ENCODE assay signal across 20 mouse cellular contexts in genomic region chr13:83879561-83879960, GRCm38 (mm10).
A peak's percentile ranks its signal among the peaks of the same experiment; 100 is the strongest.
DNase-seq lines count a peak whose midpoint lies in the region; ATAC-seq and TF ChIP-seq lines count a peak whose summit lies in the region.
"Had no signal": no experiment of that assay in that cellular context is flagged by ENCODE, and none has a peak within 500 bp of the region (broad histone marks: within the 10 kb centered on the region; RNA-seq: fewer than 3 reads in every experiment).

No protein-coding gene starts in this region.

- no peak for TF ChIP-seq CTCF in heart, adult 2 months (IDR thresholded peaks at IDR 0.05)
- no peak for TF ChIP-seq CTCF in liver, postnatal 0 days (IDR thresholded peaks at IDR 0.05; ENCODE audit: low read depth)

- no peak overlapping the region for H3K9ac ChIP-seq in forebrain, embryonic 12.5 days
- H3K9ac ChIP-seq in forebrain, embryonic 13.5 days = no peak overlapping the region
- H3K9ac ChIP-seq in hindbrain, embryonic 14.5 days = no peak overlapping the region
- no peak overlapping the region; the same call in 1 of the 2 replicates for H3K9ac ChIP-seq in midbrain, embryonic 13.5 days (replicated peaks)
- H3K9ac ChIP-seq in heart, adult 2 months (ENCODE audit: low read depth, low read length) = no peak overlapping the region
- H3K9ac ChIP-seq in liver, postnatal 0 days (replicated peaks) = no peak overlapping the region
- H3K9ac ChIP-seq: liver, embryonic 13.5 days; lung, embryonic 14.5 days; neural tube, embryonic 12.5 days had no signal

- TF ChIP-seq EP300 in heart, adult 2 months (IDR thresholded peaks at IDR 0.05; ENCODE audit: insufficient read depth, low read depth, low read length) = no peak
- no peak for TF ChIP-seq EP300 in liver, postnatal 0 days (IDR thresholded peaks at IDR 0.05; ENCODE audit: low read depth)

- 25% methylated on average over 2 of the region's 2 CpGs for WGBS in forebrain, embryonic 12.5 days
- WGBS in forebrain, embryonic 13.5 days = 28% methylated on average over 2 of the region's 2 CpGs
- WGBS in hindbrain, embryonic 14.5 days = 35% methylated on average over 2 of the region's 2 CpGs
- WGBS in midbrain, embryonic 13.5 days = 48% methylated on average over 2 of the region's 2 CpGs
- 71% methylated on average over 2 of the region's 2 CpGs for WGBS in heart, adult 2 months
- 65% methylated on average over 2 of the region's 2 CpGs for WGBS in liver, postnatal 0 days (ENCODE audit: insufficient replicate concordance)

- H3K36me3 ChIP-seq in forebrain, embryonic 12.5 days (replicated peaks) = no peaks in the 10 kb centered on the region
- H3K36me3 ChIP-seq in forebrain, embryonic 13.5 days (ENCODE audit: poor library complexity, severe bottlenecking) = no peaks in the 10 kb centered on the region
- H3K36me3 ChIP-seq in hindbrain, embryonic 14.5 days (replicated peaks; ENCODE audit: control insufficient read depth, insufficient read depth) = no peaks in the 10 kb centered on the region
- no peaks in the 10 kb centered on the region for H3K36me3 ChIP-seq in midbrain, embryonic 13.5 days
- no peaks in the 10 kb centered on the region for H3K36me3 ChIP-seq in heart, adult 2 months (ENCODE audit: control insufficient read depth, insufficient read depth, low read length)
- H3K36me3 ChIP-seq in liver, postnatal 0 days (replicated peaks; ENCODE audit: insufficient read depth, low read length) = no peaks in the 10 kb centered on the region
- H3K36me3 ChIP-seq: liver, embryonic 13.5 days; neural tube, embryonic 12.5 days had no signal

- no peak for TF ChIP-seq POLR2A in heart, adult 2 months (IDR thresholded peaks at IDR 0.05; ENCODE audit: insufficient read depth, low read depth, low read length)

- H3K4me2 ChIP-seq in forebrain, embryonic 12.5 days = no peak overlapping the region
- no peak overlapping the region for H3K4me2 ChIP-seq in forebrain, embryonic 13.5 days
- no peak overlapping the region for H3K4me2 ChIP-seq in hindbrain, embryonic 14.5 days (replicated peaks)
- no peak overlapping the region for H3K4me2 ChIP-seq in midbrain, embryonic 13.5 days (replicated peaks)
- no peak overlapping the region for H3K4me2 ChIP-seq in liver, postnatal 0 days (ENCODE audit: low read depth, low read length)
- H3K4me2 ChIP-seq: liver, embryonic 13.5 days; lung, embryonic 14.5 days; neural tube, embryonic 12.5 days had no signal

- intact Hi-C loops in heart, adult 2 months (cut with DNase I) = no loop called here

- peaks cover 32% of the 10 kb centered on the region for H3K4me1 ChIP-seq in forebrain, embryonic 12.5 days
- H3K4me1 ChIP-seq in forebrain, embryonic 13.5 days = peaks cover 38% of the 10 kb centered on the region
- 0 out of 2 replicates have a peak, but pooled peaks cover 6% of the 10 kb centered on the region for H3K4me1 ChIP-seq in hindbrain, embryonic 14.5 days (replicated peaks; ENCODE audit: control insufficient read depth, insufficient read depth, low read length)
- peaks cover 38% of the 10 kb centered on the region for H3K4me1 ChIP-seq in midbrain, embryonic 13.5 days (replicated peaks)
- H3K4me1 ChIP-seq in heart, adult 2 months (ENCODE audit: control insufficient read depth, insufficient read depth, low read length) = no peaks in the 10 kb centered on the region
- H3K4me1 ChIP-seq in liver, postnatal 0 days (ENCODE audit: insufficient read depth) = no peaks in the 10 kb centered on the region
- H3K4me1 ChIP-seq: liver, embryonic 13.5 days had no signal

- no peak overlapping the region for H3K4me3 ChIP-seq in forebrain, embryonic 12.5 days (replicated peaks)
- H3K4me3 ChIP-seq in forebrain, embryonic 13.5 days = no peak overlapping the region
- H3K4me3 ChIP-seq in hindbrain, embryonic 14.5 days (replicated peaks; ENCODE audit: low read length) = no peak overlapping the region
- H3K4me3 ChIP-seq in midbrain, embryonic 13.5 days (replicated peaks) = no peak overlapping the region
- H3K4me3 ChIP-seq in heart, adult 2 months = no peak overlapping the region
- no peak overlapping the region for H3K4me3 ChIP-seq in liver, postnatal 0 days (ENCODE audit: low read depth, low read length)
- H3K4me3 ChIP-seq: layer of hippocampus, adult 2 months; liver, embryonic 13.5 days; neural tube, embryonic 12.5 days had no signal

- no peak for ATAC-seq in forebrain, embryonic 12.5 days (ENCODE audit: low FRiP score)
- no peak for ATAC-seq in forebrain, embryonic 13.5 days
- no peak for ATAC-seq in hindbrain, embryonic 14.5 days (ENCODE audit: low FRiP score)
- no peak for ATAC-seq in midbrain, embryonic 13.5 days
- ATAC-seq in liver, postnatal 0 days = no peak
- ATAC-seq: intestine, embryonic 16.5 days had no signal

- no peaks in the 10 kb centered on the region for H3K79me2 ChIP-seq in heart, adult 2 months (replicated peaks; ENCODE audit: control insufficient read depth, insufficient read depth, low read length)

- H3K9me3 ChIP-seq in forebrain, embryonic 12.5 days = no peaks in the 10 kb centered on the region
- H3K9me3 ChIP-seq in forebrain, embryonic 13.5 days (replicated peaks) = no peaks in the 10 kb centered on the region
- no peaks in the 10 kb centered on the region for H3K9me3 ChIP-seq in hindbrain, embryonic 14.5 days (ENCODE audit: control insufficient read depth, low read length)
- no peaks in the 10 kb centered on the region for H3K9me3 ChIP-seq in midbrain, embryonic 13.5 days
- H3K9me3 ChIP-seq in liver, postnatal 0 days (ENCODE audit: low read length) = no peaks in the 10 kb centered on the region
- H3K9me3 ChIP-seq: liver, embryonic 13.5 days; neural tube, embryonic 12.5 days had no signal

- peak overlapping the region; percentile 83 for H3K27ac ChIP-seq in forebrain, embryonic 12.5 days
- peak overlapping the region; percentile 72 for H3K27ac ChIP-seq in forebrain, embryonic 13.5 days
- peak overlapping the region; percentile 79 for H3K27ac ChIP-seq in hindbrain, embryonic 14.5 days
- H3K27ac ChIP-seq in midbrain, embryonic 13.5 days = peak overlapping the region; percentile 85
- no peak overlapping the region for H3K27ac ChIP-seq in heart, adult 2 months
- no peak overlapping the region for H3K27ac ChIP-seq in liver, postnatal 0 days (ENCODE audit: low read depth)
- H3K27ac ChIP-seq: layer of hippocampus, adult 2 months; liver, embryonic 13.5 days; neural tube, embryonic 12.5 days had no signal

- no peak for DNase-seq in hindbrain, embryonic 14.5 days (ENCODE audit: low spot score)
- DNase-seq in yolk sac, embryonic 10.5 days (ENCODE audit: low spot score) = no peak
- no peak for DNase-seq in heart, adult 2 months
- DNase-seq in liver, postnatal 0 days = no peak
- DNase-seq: adrenal gland, postnatal 10 days; cerebellum, adult 18-20 months; gastrocnemius, postnatal 25 days; kidney, adult 9 months; kidney, postnatal 14 days; layer of hippocampus, postnatal 36 days; liver, embryonic 13.5 days; lung, embryonic 14.5 days; thymus, adult 2 months; thymus, postnatal 4 days had no signal

- no peaks in the 10 kb centered on the region for H3K27me3 ChIP-seq in forebrain, embryonic 12.5 days
- no peaks in the 10 kb centered on the region for H3K27me3 ChIP-seq in forebrain, embryonic 13.5 days
- H3K27me3 ChIP-seq in hindbrain, embryonic 14.5 days (ENCODE audit: control insufficient read depth, insufficient read depth, low read length) = no peaks in the 10 kb centered on the region
- no peaks in the 10 kb centered on the region for H3K27me3 ChIP-seq in midbrain, embryonic 13.5 days
- H3K27me3 ChIP-seq in heart, adult 2 months (ENCODE audit: control insufficient read depth, insufficient read depth, low read length) = no peaks in the 10 kb centered on the region
- no peaks in the 10 kb centered on the region for H3K27me3 ChIP-seq in liver, postnatal 0 days (ENCODE audit: insufficient read depth, low read length)
- H3K27me3 ChIP-seq: liver, embryonic 13.5 days; neural tube, embryonic 12.5 days had no signal

Comparison
In these comparisons a context has a peak if more than half of its experiments do, and no peak if none do; other contexts are left out.
1. H3K27ac ChIP-seq: peak in forebrain, embryonic 12.5 days (single experiment), forebrain, embryonic 13.5 days (single experiment), hindbrain, embryonic 14.5 days (single experiment) and midbrain, embryonic 13.5 days (single experiment); none in heart, adult 2 months (single experiment) and liver, postnatal 0 days (single experiment).